8 mouse cellular contexts compared by ENCODE assay signal in genomic region chr19:60579771-60580581, GRCm38 (mm10). TPM values are rescaled to one million over a fixed set of nuclear protein-coding genes. Genes with fewer than 3 reads are reported as not detected.
DNase-seq lines count a peak whose midpoint lies in the region; ATAC-seq and TF ChIP-seq lines count a peak whose summit lies in the region.

No protein-coding gene starts in this region.

- peak overlapping the region; percentile 92 for H3K9ac ChIP-seq in liver, adult 2 months (ENCODE audit: low read depth, low read length)
- peak overlapping the region; percentile 99 for H3K9ac ChIP-seq in midbrain, embryonic 16.5 days (ENCODE audit: low read depth, low read length)
- peak overlapping the region; percentile 88 for H3K9ac ChIP-seq in stomach, embryonic 15.5 days

- H3K4me1 ChIP-seq in liver, adult 2 months (ENCODE audit: control insufficient read depth, insufficient read depth, low read length), result peaks cover 22% of the 10 kb centered on the region
- H3K4me1 ChIP-seq in midbrain, embryonic 16.5 days (ENCODE audit: control insufficient read depth, insufficient read depth, low read length), result peaks cover 40% of the 10 kb centered on the region
- H3K4me1 ChIP-seq in stomach, embryonic 15.5 days, result peaks cover 5% of the 10 kb centered on the region; the same call in 1 of the 2 replicates

- H3K27ac ChIP-seq in liver, adult 2 months (replicated peaks; ENCODE audit: insufficient read depth, low read depth, low read length), result peak overlapping the region; percentile 92
- H3K27ac ChIP-seq in midbrain, embryonic 16.5 days (ENCODE audit: low read length), result peak overlapping the region; percentile 81
- peak overlapping the region; percentile 92 for H3K27ac ChIP-seq in stomach, embryonic 15.5 days

- no peaks in the 10 kb centered on the region for H3K27me3 ChIP-seq in liver, adult 2 months (ENCODE audit: control insufficient read depth, insufficient read depth, low read length)
- H3K27me3 ChIP-seq in midbrain, embryonic 16.5 days (ENCODE audit: control insufficient read depth, insufficient read depth, low read depth, low read length), result no peaks in the 10 kb centered on the region
- H3K27me3 ChIP-seq in stomach, embryonic 15.5 days (replicated peaks), result no peaks in the 10 kb centered on the region

- TF ChIP-seq POLR2A in liver, adult 2 months (IDR thresholded peaks at IDR 0.05; ENCODE audit: extremely low read depth, insufficient read depth, low read length), result 0 out of 2 replicates have a peak, but pooled peaks have one; percentile 11

- H3K4me2 ChIP-seq in midbrain, embryonic 16.5 days (ENCODE audit: low read length), result peak overlapping the region; percentile 87
- H3K4me2 ChIP-seq in stomach, embryonic 15.5 days, result peak overlapping the region; percentile 63

- H3K36me3 ChIP-seq in liver, adult 2 months (ENCODE audit: control insufficient read depth, insufficient read depth, low read length), result peaks cover 1% of the 10 kb centered on the region; the same call in 1 of the 2 replicates
- no peaks in the 10 kb centered on the region for H3K36me3 ChIP-seq in midbrain, embryonic 16.5 days (ENCODE audit: control insufficient read depth, insufficient read depth, low read length)
- no peaks in the 10 kb centered on the region for H3K36me3 ChIP-seq in stomach, embryonic 15.5 days

- peaks cover 18% of the 10 kb centered on the region for H3K79me2 ChIP-seq in liver, adult 2 months (ENCODE audit: control insufficient read depth, insufficient read depth, low read length)

- under 1% methylated on average over 34 of the region's 34 CpGs for WGBS in liver, adult 2 months
- WGBS in midbrain, embryonic 16.5 days, result under 1% methylated on average over 26 of the region's 34 CpGs
- WGBS in stomach, embryonic 15.5 days, result under 1% methylated on average over 34 of the region's 34 CpGs

- DNase-seq in urinary bladder, postnatal 25 days (ENCODE audit: low spot score), result peak; percentile 36
- DNase-seq in urinary bladder, adult 18-20 months (ENCODE audit: low spot score in 2 of 2), result no peak
- DNase-seq in cerebellum, adult 11-12 months, result peak; percentile 67
- DNase-seq in frontal cortex, postnatal 10 days (ENCODE audit: low spot score in 2 of 2), result peak; percentile 41 to 51
- DNase-seq in liver, adult 2 months (ENCODE audit: extremely low read depth, low read depth, low spot score), result peak; percentile 48

- TF ChIP-seq CTCF in liver, adult 2 months (IDR thresholded peaks at IDR 0.05; ENCODE audit: low read depth, low read length), result no peak

- H3K4me3 ChIP-seq in liver, adult 2 months (ENCODE audit: insufficient read depth, low read depth, low read length), result peak overlapping the region; percentile 81
- peak overlapping the region; percentile 98 for H3K4me3 ChIP-seq in midbrain, embryonic 16.5 days (ENCODE audit: low read depth, low read length)
- peak overlapping the region; percentile 84 for H3K4me3 ChIP-seq in stomach, embryonic 15.5 days (replicated peaks)

- ATAC-seq in inflammation-experienced regulatory T-cells, adult 6 months, result peak; percentile 59
- ATAC-seq in midbrain, embryonic 16.5 days, result peak; percentile 74
- ATAC-seq in stomach, embryonic 15.5 days (ENCODE audit: insufficient read depth, low FRiP score, low read depth), result peak; percentile 9

- H3K9me3 ChIP-seq in midbrain, embryonic 16.5 days (replicated peaks; ENCODE audit: control insufficient read depth, low read length, poor library complexity, severe bottlenecking), result no peaks in the 10 kb centered on the region
- H3K9me3 ChIP-seq in stomach, embryonic 15.5 days, result no peaks in the 10 kb centered on the region

RNA-seq across cellular contexts. Expression of gene Cacul1, which starts 0.8 kb away (rescaled TPM):
- polyA plus RNA-seq in inflammation-experienced regulatory T-cells, adult 6 months (2017; shearing (Covaris generic)), result 10 to 100 TPM; 15.9 to 34.0 (median 29.7) TPM
- 28.1 and 38.2 TPM in 2 replicates for total RNA-seq in liver, adult 2 months (2014; rRNA removed)
- 12.1 and 12.2 TPM in 2 replicates for polyA plus RNA-seq in liver, adult 2 months (2012; rRNA removed)
- polyA plus RNA-seq in midbrain, embryonic 16.5 days (2015; fragmentation: Nextera tagmentation; extraction: Ambion mirVana), result 18.1 and 21.2 TPM in 2 replicates
- polyA plus RNA-seq in stomach, embryonic 15.5 days (2015; fragmentation: Nextera tagmentation; extraction: Ambion mirVana), result 23.8 and 28.3 TPM in 2 replicates

Comparison
In these comparisons a context has a peak if more than half of its experiments do, and no peak if none do; other contexts are left out.
1. DNase-seq: peak in urinary bladder, postnatal 25 days (single experiment), cerebellum, adult 11-12 months (single experiment), frontal cortex, postnatal 10 days (2 of 2) and liver, adult 2 months (single experiment); none in urinary bladder, adult 18-20 months (0 of 2).
2. ATAC-seq: peak in every context shown above with its lines; median percentile 74 in midbrain, embryonic 16.5 days; 59 in inflammation-experienced regulatory T-cells, adult 6 months; 9 in stomach, embryonic 15.5 days.
3. Peak in every context shown above with its lines, with median percentiles within 50 percentile points of each other: H3K27ac ChIP-seq, H3K4me3 ChIP-seq and H3K9ac ChIP-seq.